Mouse (Mus musculus): ENCODE results near the gene Crk.

DNA sequence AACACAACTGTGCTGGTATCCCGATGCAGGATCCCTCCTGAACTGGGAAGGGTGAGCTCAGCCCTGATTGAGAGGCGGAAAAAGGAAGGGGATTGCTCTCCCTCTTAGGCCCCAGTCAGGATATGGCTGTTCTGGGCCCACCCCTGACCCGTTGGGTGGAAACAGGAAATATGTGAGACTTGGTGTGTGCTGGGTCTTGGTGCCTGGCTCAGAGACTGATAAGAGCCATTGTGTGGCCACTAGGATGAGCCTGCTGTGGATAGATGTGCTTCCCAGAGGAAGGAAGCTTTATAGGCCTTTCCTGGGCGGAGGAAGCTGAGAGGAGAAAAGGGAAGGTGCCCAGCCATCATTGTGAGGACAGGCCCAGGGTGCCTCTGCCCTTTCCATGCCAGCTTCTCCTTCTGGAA, 29.9 kb upstream of the Crk start:
- no peak for TF ChIP-seq POLR2A (IDR thresholded peaks at IDR 0.05; ENCODE audit: control insufficient read depth, low read depth, low read length)
- TF ChIP-seq CTCF (IDR thresholded peaks at IDR 0.05; ENCODE audit: control insufficient read depth, insufficient read depth, insufficient replicate concordance, low read depth, low read length) = no peak

Measured in testis, adult 2 months (tissue).